Mouse (Mus musculus): Measurements from ENCODE around the gene Tmem98.
A peak's percentile ranks its signal among the peaks of the same experiment; 100 is the strongest.

The Tmem98 gene

DNA sequence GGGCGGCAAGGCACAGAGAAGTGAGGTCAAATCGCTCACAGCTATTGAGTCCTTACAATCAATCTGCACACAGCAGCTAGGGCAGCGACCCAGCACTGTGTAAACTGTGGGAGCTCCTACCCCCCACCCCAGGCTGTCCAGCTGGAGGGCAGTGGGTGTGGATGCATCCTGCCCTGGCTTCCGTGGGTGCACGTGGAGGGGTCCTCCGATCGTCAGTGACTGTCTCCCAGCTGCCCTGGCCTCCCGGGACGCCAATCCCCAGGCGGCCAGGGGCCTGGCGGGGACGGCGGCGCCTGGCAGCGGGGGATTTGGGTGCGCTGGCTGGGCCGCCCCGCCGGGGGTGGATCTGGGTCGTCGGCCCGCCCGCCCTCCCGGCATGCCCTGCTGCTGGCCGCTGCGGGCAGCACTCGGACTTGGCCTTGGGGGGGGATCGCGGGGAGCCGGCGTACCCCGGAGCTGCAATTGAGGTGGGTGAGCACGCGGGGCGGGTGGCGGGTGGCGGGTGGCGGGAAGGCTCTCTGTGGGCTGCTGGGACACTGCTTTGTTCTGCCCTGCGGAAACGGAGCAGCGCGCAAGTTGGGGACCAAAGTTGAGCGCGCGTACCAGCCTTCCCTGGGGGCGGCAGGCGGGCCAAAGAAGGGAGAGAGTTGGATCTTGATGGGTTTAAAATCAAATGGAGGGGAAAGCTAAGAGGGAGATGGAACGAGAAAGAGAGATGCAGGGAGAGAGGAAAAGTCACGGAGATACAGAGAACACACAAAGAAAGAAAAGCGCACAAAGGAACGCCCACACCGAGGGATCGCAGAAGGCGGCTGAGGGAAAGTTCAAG is at the start of gene Tmem98:
TSS of gene Tmem98 (plus strand) at position 183 of the 829 bp plus-strand sequence.
- DNase-seq = peak; percentile 79

DNA sequence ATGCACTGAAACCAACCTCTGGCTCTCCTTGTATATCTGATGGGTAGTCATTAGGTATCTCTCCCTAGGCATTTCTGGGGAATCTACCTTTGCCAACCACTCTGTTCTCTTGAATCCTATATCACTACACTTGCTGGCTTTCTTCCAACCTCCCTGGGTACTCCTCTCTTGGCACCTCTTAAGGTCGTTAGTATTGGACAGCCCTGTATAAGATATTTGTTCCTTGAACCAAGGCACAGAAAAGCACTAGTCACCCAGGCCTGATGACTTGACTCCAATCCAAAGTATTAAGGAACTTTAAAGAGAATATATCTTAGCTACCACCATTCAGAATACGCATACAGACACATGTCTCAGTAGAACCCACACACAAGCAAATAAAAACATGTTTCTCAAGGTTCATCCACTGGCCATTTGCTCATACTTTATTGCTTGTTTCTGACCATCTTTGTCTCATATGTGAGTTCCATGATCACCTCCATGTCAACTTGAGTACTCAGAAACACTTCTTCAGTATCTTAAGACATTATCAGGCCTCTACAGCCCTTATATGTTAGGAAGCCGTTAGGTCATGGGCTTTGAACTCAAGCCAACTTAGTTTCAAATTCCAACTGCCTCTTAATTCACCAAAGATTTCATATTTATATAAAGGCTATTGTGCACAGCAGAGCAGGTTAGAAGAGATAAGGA is 48.5 kb upstream of the Tmem98 start:
- no peak for DNase-seq

DNA sequence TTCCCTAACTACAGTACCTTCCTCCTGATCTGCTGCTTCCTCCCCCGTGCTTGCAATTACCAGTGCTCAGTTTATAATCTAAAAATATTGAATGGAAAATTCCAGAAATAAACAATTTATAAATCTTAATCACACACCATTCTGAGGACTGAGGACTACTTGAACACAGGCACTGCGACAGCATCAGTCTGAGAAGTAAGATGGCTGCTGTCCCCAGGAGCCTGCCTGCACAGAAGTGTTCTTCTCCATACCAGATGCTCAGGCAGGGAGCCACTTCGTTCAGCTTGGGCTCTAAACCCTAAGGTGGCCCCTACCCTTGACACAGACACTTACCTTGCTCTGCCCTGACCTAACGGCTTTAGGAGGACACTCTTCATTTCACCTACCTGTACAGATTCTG is 47.9 kb upstream of the Tmem98 start:
- DNase-seq = no peak

DNA sequence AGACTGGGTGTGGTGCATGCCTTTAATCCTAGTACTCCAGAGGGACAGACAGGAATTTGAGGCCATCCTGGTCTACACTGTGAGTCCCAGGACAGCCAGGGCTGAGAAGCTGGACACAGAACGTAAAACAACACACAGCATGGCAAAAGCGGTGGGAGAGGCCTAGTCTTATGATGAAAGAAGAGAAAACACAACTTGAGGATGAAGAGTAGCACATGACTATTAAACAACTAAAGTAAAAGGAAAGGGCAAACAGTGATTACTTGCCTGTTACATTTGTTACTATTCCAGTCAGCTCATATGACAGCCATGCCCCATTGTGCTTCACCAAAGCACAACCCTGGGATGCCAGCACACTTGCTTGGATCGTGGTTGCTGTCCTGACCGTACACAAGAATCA is 43.9 kb upstream of the Tmem98 start:
- DNase-seq = no peak

DNA sequence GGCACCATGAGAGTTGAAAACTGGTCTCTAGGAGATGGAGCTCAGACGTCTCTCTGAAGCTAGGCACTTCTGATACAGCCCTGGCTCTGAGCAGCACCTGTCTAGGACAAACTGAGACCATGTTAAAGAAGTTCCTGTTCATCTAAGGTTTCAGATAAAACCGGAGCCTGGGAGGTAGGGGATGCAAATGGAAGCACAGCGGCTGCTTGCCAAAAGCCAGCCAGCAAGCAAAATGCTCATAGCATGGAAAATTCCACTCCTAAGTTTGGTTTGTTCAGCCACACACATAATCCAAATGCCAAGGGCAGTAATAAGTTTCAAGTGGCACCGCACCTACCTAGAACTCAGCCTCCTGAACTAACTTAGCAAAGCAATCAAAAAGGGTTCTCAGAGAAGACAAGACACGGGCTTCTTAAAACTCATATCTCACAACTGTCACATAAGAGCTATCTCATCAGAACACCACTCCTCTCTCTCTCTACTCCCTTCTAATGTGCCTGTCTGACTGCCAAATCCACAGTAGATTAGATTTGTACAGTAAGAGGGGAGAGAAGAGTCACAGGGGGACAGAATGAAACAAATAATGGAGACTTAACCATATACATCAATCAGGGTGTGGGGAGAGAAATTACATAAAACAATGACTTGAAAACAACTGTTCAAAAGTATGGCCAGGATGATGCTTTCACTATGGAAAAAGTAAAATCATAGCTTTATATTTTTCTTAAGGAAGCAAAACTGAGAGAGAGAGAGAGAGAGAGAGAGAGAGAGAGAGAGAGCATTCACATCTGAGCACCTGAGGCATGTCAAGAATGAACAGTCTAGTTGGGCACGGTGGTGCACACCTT is 43.3 kb upstream of the Tmem98 start:
- DNase-seq = no peak

DNA sequence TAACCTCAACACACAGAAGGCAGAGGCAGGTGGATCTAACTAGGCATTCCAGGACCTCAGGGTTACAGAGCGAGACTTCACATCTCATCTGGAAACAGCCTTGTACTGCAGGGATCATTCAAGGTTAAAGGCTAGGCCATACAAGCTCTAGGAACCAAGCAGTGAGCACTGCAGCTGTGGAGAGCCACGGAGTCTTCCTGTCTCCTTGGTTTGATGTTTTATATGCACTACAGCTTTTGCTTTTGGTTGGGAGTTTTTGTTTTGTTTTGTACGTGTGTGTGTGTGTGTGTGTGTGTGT is 42.7 kb upstream of the Tmem98 start:
- no peak for DNase-seq

DNA sequence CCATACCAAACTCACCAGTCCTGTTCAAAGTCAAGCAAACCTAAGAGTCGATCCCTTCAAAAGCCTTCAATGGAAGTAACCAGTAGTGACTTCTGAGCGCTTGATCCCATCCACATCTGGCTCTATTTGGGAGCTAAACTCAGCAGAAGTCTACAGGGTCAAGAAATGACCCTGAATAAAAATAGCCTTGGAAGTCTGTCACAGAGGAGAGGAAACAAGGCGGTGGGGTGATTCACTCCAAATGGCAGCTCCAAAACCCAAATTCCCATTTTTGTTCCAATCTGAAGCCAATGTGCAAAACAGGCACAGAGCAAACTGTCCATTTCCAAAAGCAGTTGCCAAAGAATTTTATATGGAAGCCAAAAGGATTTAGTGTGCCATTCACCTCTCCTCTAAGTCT is 38.8 kb upstream of the Tmem98 start:
- DNase-seq = no peak

DNA sequence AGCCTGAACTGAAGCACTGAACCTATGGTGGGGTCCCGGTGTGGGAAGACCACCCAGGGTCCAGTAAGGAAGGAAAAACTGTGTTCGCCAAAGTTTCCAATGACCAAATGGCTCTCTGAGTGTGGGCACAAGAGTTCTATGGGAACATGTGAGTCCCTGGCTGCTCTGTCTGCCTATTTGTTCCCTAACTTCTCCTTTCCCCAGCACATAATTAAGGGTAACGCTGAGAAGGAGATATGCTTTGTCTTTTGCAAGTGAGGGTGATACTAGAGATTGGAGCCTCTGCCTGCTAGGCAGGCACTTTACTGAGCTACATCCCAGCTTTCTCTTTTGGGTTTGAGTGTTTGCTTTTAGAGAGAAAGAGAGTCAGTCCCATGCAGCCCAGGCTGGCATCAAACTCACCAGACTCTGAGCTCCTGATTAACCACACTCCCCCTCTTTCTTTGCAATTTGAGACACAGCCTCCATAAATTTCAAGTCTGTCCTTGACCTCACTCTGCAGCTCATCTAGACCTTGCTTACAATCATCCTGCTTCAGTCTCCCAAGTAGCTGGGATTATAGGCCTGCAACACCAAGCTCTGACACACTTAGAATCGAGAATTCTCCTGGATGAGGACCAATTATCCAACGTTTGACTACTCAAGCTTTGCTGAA is 38.3 kb upstream of the Tmem98 start:
- DNase-seq = no peak

DNA sequence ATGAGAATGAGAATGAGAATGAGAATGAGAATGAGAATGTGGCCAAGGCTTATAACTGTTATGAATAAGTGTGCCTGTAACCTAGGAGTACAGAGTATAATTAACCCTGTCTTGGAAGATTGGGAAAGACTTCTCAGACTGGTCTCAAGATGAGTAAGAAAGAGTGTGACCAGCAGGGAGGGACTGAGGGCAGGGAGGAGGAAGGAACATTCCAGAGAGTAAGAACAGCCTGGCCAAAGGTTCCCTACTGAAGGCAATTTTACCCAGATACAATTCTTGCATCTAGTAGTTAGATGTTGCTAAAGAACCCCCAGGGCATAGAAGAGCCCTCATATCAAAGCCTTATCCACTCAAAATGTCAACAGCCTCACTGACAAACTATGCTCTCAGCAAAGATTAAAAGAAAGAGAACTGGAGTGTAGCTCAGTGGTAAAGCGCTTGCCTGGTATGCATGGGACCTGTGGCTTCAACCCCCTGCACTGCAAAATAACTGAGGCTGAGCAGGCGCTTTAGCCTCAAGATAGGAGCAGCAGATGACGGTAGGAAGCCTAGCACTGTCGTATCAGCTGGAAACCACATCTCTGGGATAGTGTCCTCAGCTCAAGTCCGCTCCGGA is 37.3 kb upstream of the Tmem98 start:
- DNase-seq = no peak

DNA sequence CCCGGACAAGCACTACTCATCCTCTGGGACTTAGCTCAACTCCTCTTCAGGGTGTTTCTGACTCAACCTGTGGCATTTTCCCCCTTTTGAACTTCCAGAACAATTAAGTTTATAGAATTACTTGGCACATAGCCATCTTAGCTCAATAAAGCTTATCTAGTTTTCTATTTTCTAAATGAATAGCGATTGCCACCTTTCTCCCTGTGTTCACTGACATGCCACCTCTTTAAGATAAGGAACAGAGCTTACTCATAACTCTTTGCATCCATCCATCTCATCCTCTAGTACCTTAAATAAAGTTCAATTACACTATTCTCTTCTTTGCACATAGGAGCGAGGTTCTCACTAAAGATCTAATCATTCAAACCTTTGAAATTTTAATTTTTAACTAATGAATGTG is 34.4 kb upstream of the Tmem98 start:
- DNase-seq = no peak

DNA sequence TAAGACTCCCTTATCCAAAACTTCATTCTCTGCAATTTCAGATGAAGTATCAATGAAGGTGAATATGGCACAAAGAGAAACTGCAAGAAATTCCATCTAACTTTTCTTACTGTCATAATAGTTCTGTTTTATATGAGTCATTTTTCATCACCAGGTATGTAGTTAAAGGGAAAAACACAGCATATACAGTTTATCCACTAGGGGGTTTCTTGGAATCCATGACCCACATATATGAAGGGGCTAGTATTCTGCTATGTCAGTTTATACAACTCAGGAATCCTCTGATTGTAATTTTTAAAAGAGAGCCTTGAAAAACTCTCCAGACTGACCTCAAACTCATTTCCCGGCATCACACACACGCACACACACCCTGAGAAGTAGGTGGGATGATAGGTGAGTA is 32.3 kb upstream of the Tmem98 start:
- peak; percentile 6 for DNase-seq

DNA sequence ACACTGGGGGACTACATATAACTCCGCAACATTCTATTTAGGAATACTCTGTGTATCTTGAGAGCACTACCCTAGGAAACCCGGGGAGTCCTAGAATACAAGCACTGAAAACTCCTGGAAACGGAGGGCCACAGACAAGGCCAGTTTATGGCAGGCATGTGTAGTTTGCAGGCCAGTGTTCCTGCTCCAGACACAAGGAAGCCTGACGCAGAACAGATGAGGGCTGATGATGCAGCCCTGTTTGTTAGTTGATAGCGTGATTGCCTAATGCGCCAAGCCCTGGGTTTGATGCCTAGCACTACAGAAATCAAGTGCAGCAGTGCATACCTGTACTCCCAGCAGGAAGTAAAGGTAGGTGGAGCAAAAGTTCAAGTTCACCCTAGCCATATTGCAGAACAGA is 31.8 kb upstream of the Tmem98 start:
- DNase-seq = no peak

DNA sequence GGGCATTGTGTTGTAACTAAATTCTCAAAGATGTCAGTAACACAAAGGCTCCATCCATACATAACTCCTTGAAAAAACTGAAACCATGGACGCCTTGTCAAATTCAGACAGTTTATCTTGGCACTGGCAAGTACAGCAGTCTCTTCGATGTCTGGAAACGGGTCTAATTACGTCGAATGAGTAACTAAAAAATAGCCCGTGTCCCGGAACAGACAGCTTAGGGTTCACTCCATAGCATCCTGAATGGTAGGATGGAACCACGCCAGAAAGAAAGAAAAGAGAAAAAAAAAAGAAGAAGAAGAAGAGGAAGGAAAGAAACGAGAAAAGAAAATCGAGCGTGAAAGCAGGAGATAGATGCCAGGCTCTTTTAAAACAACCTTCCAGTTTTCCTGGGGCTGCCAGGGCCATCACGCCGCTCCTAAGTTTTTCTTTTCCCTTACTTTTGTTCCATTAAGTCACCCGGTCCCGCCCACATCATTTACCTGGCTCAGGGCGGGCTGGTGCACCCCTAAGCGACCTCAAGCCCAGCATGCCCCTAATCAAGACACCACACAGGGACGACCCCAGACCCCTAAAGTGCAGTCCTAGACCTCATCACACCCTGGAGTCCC is 31.0 kb upstream of the Tmem98 start:
- peak; percentile 7 for DNase-seq

DNA sequence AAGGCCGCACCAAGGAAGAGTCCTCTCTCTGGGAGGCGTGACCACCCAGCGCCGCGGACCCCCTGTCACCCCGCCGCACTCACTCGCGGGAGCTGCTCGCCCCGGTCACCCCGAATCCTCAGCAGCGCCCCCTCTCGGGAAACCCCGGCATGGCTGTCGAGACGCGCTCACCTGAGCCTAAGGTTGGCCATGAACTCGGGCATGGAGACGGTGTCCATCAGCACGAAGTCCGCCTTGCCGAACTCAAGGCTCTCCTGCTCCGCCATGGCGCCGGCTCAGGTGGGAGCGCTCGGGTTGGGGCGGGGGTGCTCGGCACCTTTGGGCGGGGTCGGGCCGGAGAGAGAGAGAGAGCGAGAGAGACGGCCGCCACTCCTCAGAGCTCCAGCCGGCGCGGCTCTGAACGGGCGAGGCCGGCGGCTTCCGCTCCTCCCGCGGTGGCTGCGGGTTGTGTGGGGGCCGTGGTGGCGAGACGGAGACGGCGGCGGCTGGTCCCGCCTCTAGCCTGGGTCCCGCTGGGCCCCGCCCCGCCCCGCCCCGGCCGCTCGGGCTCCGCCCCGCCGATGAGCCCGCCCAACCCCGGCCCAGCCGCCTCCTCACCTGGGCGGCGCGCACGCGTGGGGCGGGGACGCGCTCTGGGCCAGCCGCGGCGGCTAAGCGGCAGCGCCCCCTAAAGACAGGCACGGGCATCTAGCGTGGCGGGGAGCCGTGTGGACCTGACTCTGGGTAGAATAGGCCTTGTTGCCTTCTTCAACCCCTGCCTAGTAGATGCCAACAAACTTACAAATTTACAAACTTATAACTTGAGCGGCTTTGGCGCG is 30.2 kb upstream of the Tmem98 start, which contains the start of gene Myo1d:
TSS of gene Myo1d (minus strand) at position 499 of the 818 bp plus-strand sequence.
- DNase-seq = peak; percentile 89

DNA sequence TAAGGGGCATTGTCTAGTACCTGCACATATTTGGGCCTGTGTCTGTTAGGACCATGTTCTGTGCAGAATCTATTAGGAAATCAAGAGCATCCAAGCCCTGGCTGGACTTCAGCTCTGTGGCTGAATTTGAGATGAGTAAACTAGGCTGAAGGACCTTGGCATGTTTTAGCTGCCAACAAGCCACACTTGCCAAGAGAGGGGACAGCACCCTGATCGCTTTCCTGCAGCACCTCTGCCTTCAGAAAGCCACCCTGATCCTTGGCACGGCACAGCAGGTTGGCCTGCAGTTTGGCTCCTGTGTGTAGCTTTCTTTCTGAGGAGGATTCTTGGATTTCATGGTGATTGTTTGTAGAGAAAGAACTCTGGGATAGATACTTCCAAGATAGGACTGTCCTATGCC is 28.4 kb upstream of the Tmem98 start:
- DNase-seq = no peak

DNA sequence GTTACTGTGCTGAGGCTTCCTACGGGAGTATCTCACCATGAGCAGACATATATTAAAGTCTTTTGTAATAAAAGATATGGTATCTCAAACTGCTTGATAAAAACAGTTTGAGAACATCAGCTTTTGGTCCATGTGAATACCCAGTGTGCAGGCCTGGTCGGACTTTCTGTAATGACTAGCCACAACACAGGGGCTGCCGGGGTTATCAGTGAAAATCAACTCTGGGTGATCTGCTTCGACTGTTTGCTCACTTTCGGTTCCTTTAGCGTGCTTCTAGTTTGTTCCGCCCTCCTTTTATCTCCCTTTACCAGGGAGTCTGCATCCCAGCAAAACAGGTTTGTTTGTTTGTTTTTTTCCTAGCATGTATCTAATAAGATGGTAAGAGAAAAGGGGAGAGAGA is 26.5 kb upstream of the Tmem98 start:
- no peak for DNase-seq

DNA sequence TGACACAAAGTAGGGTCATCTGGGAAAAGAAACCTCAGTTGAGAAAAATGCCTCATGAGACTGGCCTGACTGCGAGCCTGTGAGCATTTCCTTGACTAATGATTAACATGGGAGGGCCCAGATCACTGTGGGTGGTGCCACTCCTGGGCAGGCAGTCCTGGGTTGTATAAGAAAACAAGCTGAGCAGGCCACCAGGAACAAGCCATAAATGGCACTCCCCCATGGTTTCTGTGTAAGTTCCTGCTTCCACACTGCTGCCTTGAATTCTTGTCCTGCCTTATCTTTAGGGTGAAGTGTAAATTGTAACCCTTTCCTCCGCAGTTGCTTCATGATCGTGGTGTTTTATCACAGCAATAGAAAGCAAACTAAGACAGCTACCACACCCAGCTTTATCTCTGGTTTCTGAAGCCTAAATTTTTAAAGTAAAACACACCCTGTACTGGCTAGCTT is 25.7 kb upstream of the Tmem98 start:
- no peak for DNase-seq

DNA sequence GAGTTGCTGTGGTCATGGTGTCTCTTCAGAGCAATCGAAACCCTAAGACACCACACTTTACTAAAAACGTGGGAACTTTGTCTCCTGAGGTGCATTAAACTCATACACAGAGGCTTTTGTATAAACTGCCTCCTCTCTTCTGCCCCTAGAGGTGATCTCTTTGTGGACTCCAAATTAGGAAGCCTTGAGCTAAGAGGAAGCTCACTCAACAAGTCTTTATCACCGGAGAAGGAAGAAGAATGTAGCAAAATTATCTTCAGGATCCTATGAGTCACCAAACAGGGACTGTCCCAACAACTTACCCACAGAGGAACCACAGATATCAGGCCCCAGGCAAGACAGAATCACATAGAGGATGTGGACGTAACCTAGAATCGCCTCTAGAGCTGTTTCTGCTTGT is 24.3 kb upstream of the Tmem98 start:
- no peak for DNase-seq

DNA sequence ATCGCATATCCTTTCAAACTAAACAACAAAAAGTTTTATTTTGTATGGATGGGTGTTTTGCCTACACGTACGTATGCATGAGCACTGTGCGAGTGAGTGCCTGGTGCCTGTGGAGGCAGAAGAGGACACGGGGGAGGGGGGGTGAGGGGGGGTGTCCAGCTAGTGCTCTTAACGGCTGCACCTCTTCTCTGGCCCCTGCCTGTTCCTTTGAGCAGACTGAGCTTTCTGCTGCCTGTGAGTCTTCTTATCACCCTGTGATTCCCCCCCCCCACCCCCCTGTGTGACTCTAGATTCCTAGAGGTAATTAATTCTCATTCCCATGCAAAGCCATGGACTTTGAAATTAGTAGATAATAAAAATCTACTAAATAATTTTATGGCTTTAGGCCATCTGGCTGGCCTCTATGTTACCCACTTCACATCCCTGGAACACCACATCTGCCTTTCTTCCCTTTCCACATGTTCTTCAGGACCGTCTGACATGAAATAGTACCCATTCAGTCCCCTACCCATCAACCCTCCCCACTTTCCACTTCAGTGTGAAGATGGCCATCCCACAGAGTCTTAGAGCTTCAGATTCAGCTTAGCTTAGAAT is 20.2 kb upstream of the Tmem98 start:
- DNase-seq = no peak

DNA sequence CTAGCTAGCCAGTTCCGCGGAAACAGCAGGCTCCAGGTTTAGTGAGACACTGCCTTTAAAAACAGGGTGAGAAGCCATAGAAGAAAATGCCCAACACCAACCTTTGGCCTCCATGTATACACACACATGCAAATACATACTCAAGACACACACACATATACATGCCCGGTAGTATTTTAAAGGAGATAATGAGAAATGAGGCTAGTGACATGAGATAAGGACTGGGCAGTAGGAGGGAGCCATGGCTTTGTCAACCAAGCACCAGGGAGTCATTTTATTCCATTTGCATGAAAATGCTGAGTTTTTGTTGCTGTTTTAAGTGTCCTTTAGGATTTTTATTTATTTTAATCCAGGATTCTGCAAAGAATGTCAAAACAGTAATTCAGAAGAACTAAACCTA is 19.6 kb upstream of the Tmem98 start:
- no peak for DNase-seq
